Mouse (Mus musculus) forebrain, postnatal 0 days (tissue): ENCODE data around the gene Stn1. TPM values are rescaled to one million over a fixed set of nuclear protein-coding genes. Genes with fewer than 3 reads are reported as not detected.

Source experiments
- ATAC-seq: fragments of 200-750 bp; cut with Nextera tagmentation; 2 replicates; pipeline ENCODE4 v1.8.0; 2017; ENCODE audit warnings: mild to moderate bottlenecking, moderate library complexity
- DNase-seq: peaks from one replicate; pipeline ENCODE4 v3.0.0-alpha.2; 2015
- H3K27ac ChIP-seq: fragments of 300-500 bp; sonication (generic); 2 replicates; pipeline ENCODE4 v1.5.1; 2014; ENCODE audit warnings: low read depth, mild to moderate bottlenecking, antibody characterized with exemption, low read length, moderate library complexity, mixed read lengths
- H3K27me3 ChIP-seq: fragments of 300-500 bp; sonication (generic); 2 replicates; pipeline ENCODE4 v1.6.1; 2014; ENCODE audit warnings: mild to moderate bottlenecking, low read length, mixed read lengths; ENCODE audit not compliant: insufficient read depth
- H3K36me3 ChIP-seq: fragments of 300-500 bp; sonication (generic); 2 replicates; pipeline ENCODE4 v1.6.1; 2014; ENCODE audit warnings: mild to moderate bottlenecking, moderate library complexity; ENCODE audit not compliant: insufficient read depth
- H3K4me1 ChIP-seq: fragments of 300-500 bp; sonication (generic); 2 replicates; pipeline ENCODE4 v1.6.1; 2014; ENCODE audit warnings: antibody characterized with exemption; ENCODE audit not compliant: insufficient read depth
- H3K4me2 ChIP-seq: fragments of 300-500 bp; sonication (generic); 2 replicates; pipeline ENCODE4 v1.6.1; 2014; ENCODE audit warnings: low read depth, mild to moderate bottlenecking, moderate library complexity
- H3K4me3 ChIP-seq: fragments of 300-500 bp; sonication (generic); 2 replicates; pipeline ENCODE4 v1.5.1; 2014; ENCODE audit warnings: low read depth, low read length, mixed read lengths
- H3K9ac ChIP-seq: fragments of 300-500 bp; sonication (generic); 2 replicates; pipeline ENCODE4 v1.6.1; 2014; ENCODE audit warnings: mild to moderate bottlenecking
- H3K9me3 ChIP-seq: fragments of 300-500 bp; sonication (generic); 2 replicates; pipeline ENCODE4 v1.6.1; 2016; ENCODE audit warnings: low read length
- CTCF ChIP-seq: sonication (generic); IDR thresholded peaks from 2 replicates; pipeline ENCODE4 v1.5.1; 2016; ENCODE audit warnings: antibody characterized with exemption, control low read depth, low read depth
- WGBS: fragments of 180-500 bp; shearing (Covaris S2); extraction: QIAGEN DNeasy Blood & Tissue Kit; methylation state at CpG from one replicate; pipeline ENCODE4 v1.1.7; 2014; 5-methylcytosine and 5-hydroxymethylcytosine counted together
- polyA plus RNA-seq: library from polyadenylated mRNA; unstranded; fragments of >200 nt; fragmentation: Nextera tagmentation; extraction: Ambion mirVana; gene quantifications from 2 replicates; pipeline ENCODE4 v1.2.1, GENCODE M21; 2015
- total RNA-seq: library from RNA; depleted of rRNA; stranded (reverse); fragments of >200 nt; gene quantifications from 2 replicates; pipeline ENCODE4 v1.2.3, GENCODE M21; 2014

Gene Stn1
- total and polyA plus RNA-seq, 2 experiments from 2014 or later = 19.6 to 20.9 TPM

GRCm38 (mm10) chr19:47483346-47483745 lies 54.0 kb downstream of the Stn1 start:
- no peak for ATAC-seq
- H3K4me2 ChIP-seq = no peak overlapping the region
- H3K4me1 ChIP-seq = 0 out of 2 replicates have a peak, but pooled peaks cover 4% of the 10 kb centered on the region
- H3K9ac ChIP-seq = no peak overlapping the region
- H3K36me3 ChIP-seq = no peaks in the 10 kb centered on the region
- no peak for TF ChIP-seq CTCF
- WGBS = 69% methylated on average over 3 of the region's 3 CpGs
- H3K9me3 ChIP-seq = 0 out of 2 replicates have a peak, but pooled peaks cover 3% of the 10 kb centered on the region
- DNase-seq = no peak
- no peak overlapping the region for H3K27ac ChIP-seq
- no peak overlapping the region for H3K4me3 ChIP-seq
- no peaks in the 10 kb centered on the region for H3K27me3 ChIP-seq

DNA sequence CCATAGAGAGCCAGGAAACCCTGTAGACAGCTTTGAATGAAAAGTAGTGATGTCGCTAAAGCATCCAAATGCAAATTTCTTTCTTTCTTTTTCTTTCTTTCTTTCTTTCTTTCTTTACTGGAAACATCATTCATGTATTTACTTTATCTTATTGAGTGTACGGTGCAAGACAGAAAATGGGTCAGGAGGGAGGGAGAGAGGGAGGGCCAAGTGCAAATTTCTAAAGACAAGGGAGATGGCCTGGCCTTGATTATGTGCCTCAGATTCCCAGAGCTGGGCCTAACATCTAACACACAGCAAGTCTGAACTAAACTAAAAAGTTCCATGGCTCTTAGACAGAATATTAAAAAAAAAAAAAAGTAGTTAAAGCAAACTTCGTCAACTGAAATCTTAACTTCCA lies 63.9 kb downstream of the Stn1 start:
- Histone ChIP-seq H3K27me3 (no peaks in the 10 kb centered on the region), H3K27ac (no peak overlapping the region), H3K9ac (no peak overlapping the region), H3K4me2 (peak overlapping the region; percentile 29), H3K36me3 (no peaks in the 10 kb centered on the region), H3K4me1 (0 out of 2 replicates have a peak, but pooled peaks cover 4% of the 10 kb centered on the region), H3K4me3 (no peak overlapping the region), H3K9me3 (no peaks in the 10 kb centered on the region)
- 29% methylated on average over 3 of the region's 3 CpGs for WGBS
- TF ChIP-seq CTCF = no peak
- ATAC-seq (no peak), DNase-seq (no peak)

- H3K27ac ChIP-seq = no peak overlapping the region
- H3K27me3 ChIP-seq = no peaks in the 10 kb centered on the region
- 0 out of 2 replicates have a peak, but pooled peaks cover 4% of the 10 kb centered on the region for H3K4me1 ChIP-seq
- DNase-seq (peak; percentile 24), ATAC-seq (peak; percentile 54)
- no peak overlapping the region for H3K4me3 ChIP-seq
- no peak overlapping the region for H3K9ac ChIP-seq
- no peak for TF ChIP-seq CTCF
- H3K9me3 ChIP-seq = no peaks in the 10 kb centered on the region
- 12% methylated on average over 15 of the region's 15 CpGs for WGBS
- peak overlapping the region; percentile 29 for H3K4me2 ChIP-seq
- no peaks in the 10 kb centered on the region for H3K36me3 ChIP-seq
These were observed 64.4 kb downstream of the Stn1 start for GRCm38 (mm10) chr19:47472881-47473400.

DNA sequence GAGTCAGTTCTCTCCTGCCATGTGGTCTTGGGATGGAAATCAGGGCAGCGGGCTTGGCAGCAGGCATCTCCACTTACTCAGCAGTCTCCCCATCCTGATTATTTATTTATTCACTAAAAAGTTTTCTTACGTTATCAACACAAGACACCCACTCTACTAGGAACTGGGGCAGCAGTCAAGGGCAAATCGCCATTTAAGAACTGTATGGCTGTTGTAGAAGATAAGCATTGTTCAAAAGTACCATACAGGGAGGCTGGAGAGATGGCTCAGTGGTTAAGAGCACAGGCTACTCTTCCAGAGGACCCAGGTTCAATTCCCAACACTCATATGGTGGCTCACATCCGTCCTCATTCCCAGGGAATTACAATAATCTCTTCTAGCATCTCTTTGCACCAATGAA lies 65.5 kb downstream of the Stn1 start:
- H3K27ac ChIP-seq = no peak overlapping the region
- H3K4me2 ChIP-seq = no peak overlapping the region
- no peak for ATAC-seq
- H3K27me3 ChIP-seq = no peaks in the 10 kb centered on the region
- 82% methylated on average over 4 of the region's 4 CpGs for WGBS
- TF ChIP-seq CTCF = no peak
- H3K9me3 ChIP-seq = no peaks in the 10 kb centered on the region
- H3K4me3 ChIP-seq = no peak overlapping the region
- H3K9ac ChIP-seq = no peak overlapping the region
- H3K36me3 ChIP-seq = no peaks in the 10 kb centered on the region
- DNase-seq = no peak
- H3K4me1 ChIP-seq = 0 out of 2 replicates have a peak, but pooled peaks cover 4% of the 10 kb centered on the region

- TF ChIP-seq CTCF = no peak
- H3K27me3 ChIP-seq = no peaks in the 10 kb centered on the region
- no peak overlapping the region for H3K4me2 ChIP-seq
- ATAC-seq = no peak
- no peak for DNase-seq
- 33% methylated on average over 3 of the region's 3 CpGs for WGBS
- H3K36me3 ChIP-seq = no peaks in the 10 kb centered on the region
- H3K9me3 ChIP-seq = no peaks in the 10 kb centered on the region
- H3K27ac ChIP-seq = no peak overlapping the region
- H3K9ac ChIP-seq = no peak overlapping the region
- no peak overlapping the region for H3K4me3 ChIP-seq
- 0 out of 2 replicates have a peak, but pooled peaks cover 4% of the 10 kb centered on the region for H3K4me1 ChIP-seq
These were observed 68.6 kb downstream of the Stn1 start for GRCm38 (mm10) chr19:47468750-47469149.

- WGBS = 81% methylated on average over 8 of the region's 8 CpGs
- no peaks in the 10 kb centered on the region for H3K36me3 ChIP-seq
- no peak for DNase-seq
- no peaks in the 10 kb centered on the region for H3K27me3 ChIP-seq
- no peak overlapping the region for H3K4me2 ChIP-seq
- no peak overlapping the region for H3K27ac ChIP-seq
- no peak overlapping the region for H3K9ac ChIP-seq
- no peak overlapping the region for H3K4me3 ChIP-seq
- ATAC-seq = no peak
- H3K9me3 ChIP-seq = no peaks in the 10 kb centered on the region
- 0 out of 2 replicates have a peak, but pooled peaks cover 7% of the 10 kb centered on the region for H3K4me1 ChIP-seq
- TF ChIP-seq CTCF = no peak
These were observed 70.5 kb downstream of the Stn1 start for GRCm38 (mm10) chr19:47466775-47467174.

DNA sequence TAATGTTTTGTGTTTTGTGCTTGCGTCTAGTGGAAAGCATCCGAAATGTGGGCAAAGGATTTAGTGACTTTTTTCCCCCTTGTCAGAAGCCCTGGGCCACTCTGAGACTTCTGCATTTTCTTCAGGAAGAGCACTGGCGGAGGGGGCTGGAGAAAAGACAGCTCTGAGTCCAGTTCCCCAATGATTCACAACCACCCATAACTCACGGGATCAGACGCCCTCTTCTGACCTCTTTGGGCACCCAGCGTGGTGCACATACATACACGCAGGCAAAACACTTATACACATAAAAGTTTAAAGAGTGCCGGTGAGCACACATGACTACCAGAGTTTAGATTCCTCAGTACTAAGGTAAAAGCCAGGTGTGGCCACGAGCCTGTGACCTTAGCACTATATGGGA lies 71.8 kb downstream of the Stn1 start:
- H3K27ac ChIP-seq = no peak overlapping the region
- H3K36me3 ChIP-seq = no peaks in the 10 kb centered on the region
- no peaks in the 10 kb centered on the region for H3K27me3 ChIP-seq
- TF ChIP-seq CTCF = no peak
- 76% methylated on average over 9 of the region's 9 CpGs for WGBS
- H3K4me1 ChIP-seq = 0 out of 2 replicates have a peak, but pooled peaks cover 7% of the 10 kb centered on the region
- no peak overlapping the region for H3K4me2 ChIP-seq
- no peak for ATAC-seq
- H3K9me3 ChIP-seq = no peaks in the 10 kb centered on the region
- DNase-seq = no peak
- H3K9ac ChIP-seq = no peak overlapping the region
- no peak overlapping the region for H3K4me3 ChIP-seq
